Mouse (Mus musculus) midbrain, embryonic 16.5 days (tissue): Measurements from ENCODE around the gene Tbc1d24. TPM values are rescaled to one million over a fixed set of nuclear protein-coding genes. Genes with fewer than 3 reads are reported as not detected.
A peak's percentile ranks its signal among the peaks of the same experiment; 100 is the strongest.

Experiments used
- ATAC-seq: fragments of 200-750 bp; cut with Nextera tagmentation; 2 replicates; pipeline ENCODE4 v1.8.0; 2017; ENCODE audit warnings: moderate TSS enrichment
- H3K27ac ChIP-seq: fragments of 300-500 bp; sonication (generic); 2 replicates; pipeline ENCODE4 v1.5.1; 2014; ENCODE audit warnings: mild to moderate bottlenecking, low read length, mixed read lengths
- H3K27me3 ChIP-seq: fragments of 300-500 bp; sonication (generic); 2 replicates; pipeline ENCODE4 v1.6.1; 2014; ENCODE audit warnings: low read depth, low read length, mixed read lengths; ENCODE audit not compliant: control insufficient read depth, insufficient read depth
- H3K36me3 ChIP-seq: fragments of 300-500 bp; sonication (generic); 2 replicates; pipeline ENCODE4 v1.6.1; 2014; ENCODE audit warnings: mild to moderate bottlenecking, low read length, moderate library complexity, mixed read lengths; ENCODE audit not compliant: control insufficient read depth, insufficient read depth
- H3K4me1 ChIP-seq: fragments of 300-500 bp; sonication (generic); 2 replicates; pipeline ENCODE4 v1.6.1; 2014; ENCODE audit warnings: mild to moderate bottlenecking, low read length, mixed read lengths; ENCODE audit not compliant: control insufficient read depth, insufficient read depth
- H3K4me2 ChIP-seq: fragments of 300-500 bp; sonication (generic); 2 replicates; pipeline ENCODE4 v1.6.1; 2014; ENCODE audit warnings: mild to moderate bottlenecking, low read length, mixed read lengths
- H3K4me3 ChIP-seq: fragments of 300-500 bp; sonication (generic); 2 replicates; pipeline ENCODE4 v1.5.1; 2014; ENCODE audit warnings: low read depth, mild to moderate bottlenecking, low read length, moderate library complexity, mixed read lengths
- H3K9ac ChIP-seq: fragments of 300-500 bp; sonication (generic); 2 replicates; pipeline ENCODE4 v1.6.1; 2014; ENCODE audit warnings: low read depth, low read length, mixed read lengths
- H3K9me3 ChIP-seq: fragments of 300-500 bp; sonication (generic); replicated peaks from 2 replicates; pipeline ENCODE4 v1.6.1; 2014; ENCODE audit warnings: mild to moderate bottlenecking, low read length, mixed read lengths; ENCODE audit not compliant: control insufficient read depth, poor library complexity, severe bottlenecking
- WGBS: fragments of 180-500 bp; shearing (Covaris S2); extraction: QIAGEN DNeasy Blood & Tissue Kit; methylation state at CpG from one replicate; pipeline ENCODE4 v1.1.7; 2014; 5-methylcytosine and 5-hydroxymethylcytosine counted together
- polyA plus RNA-seq: library from polyadenylated mRNA; unstranded; fragments of >200 nt; fragmentation: Nextera tagmentation; extraction: Ambion mirVana; gene quantifications from 2 replicates; pipeline ENCODE4 v1.2.1, GENCODE M21; 2015

The Tbc1d24 gene
- polyA plus RNA-seq, 1 experiment from 2014 or later: 30.6 TPM

DNA sequence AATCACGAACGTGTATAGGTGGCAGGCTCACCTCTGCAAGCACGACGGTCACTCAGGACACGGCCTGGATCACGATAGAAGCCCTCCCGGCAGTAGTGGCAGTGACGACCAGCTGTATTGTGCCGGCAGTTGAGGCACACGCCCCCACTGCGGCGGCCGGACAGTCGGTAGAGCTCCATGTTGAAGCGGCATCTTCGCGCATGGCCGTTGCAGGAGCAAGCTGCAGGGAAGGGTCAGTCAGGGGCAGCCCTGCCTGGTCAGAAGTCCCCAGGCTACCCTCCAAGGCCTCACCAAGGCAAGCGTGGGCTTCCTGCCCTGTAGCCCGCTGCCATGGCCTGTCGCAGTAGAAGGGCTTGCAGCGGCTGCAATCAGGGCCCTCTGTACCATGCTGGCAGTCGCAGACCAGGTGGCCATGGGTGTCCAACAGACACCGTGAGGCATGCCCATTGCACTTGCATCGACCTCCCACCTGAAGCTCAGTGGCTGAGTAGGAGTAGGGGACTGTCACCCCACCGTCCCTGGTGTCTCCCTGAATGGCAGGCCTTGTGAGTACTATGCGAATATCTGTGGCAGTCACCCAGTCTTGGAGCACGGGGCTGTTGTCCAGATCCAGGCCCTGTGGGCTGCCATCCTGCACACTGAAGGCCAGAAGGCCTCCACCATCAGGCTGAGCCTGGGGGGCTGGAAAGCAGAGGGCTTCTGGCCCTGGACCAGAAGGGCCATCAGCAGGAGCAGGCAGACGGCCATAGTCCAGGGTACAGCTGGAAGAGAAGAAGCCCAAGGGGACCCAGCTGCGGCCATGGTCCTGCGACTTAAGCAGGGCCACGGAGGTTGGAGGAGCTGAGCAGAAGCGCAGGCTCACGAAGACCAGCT, 2.6 kb upstream of the Tbc1d24 start:
- peaks cover 69% of the 10 kb centered on the region for H3K4me1 ChIP-seq
- peak overlapping the region; percentile 51 for H3K4me3 ChIP-seq
- no peak for ATAC-seq
- H3K9ac ChIP-seq: peak overlapping the region; percentile 84
- H3K27ac ChIP-seq: 0 out of 2 replicates have a peak overlapping the region, but pooled peaks have one; percentile 69
- 62% methylated on average over 34 of the region's 34 CpGs for WGBS
- H3K27me3 ChIP-seq: no peaks in the 10 kb centered on the region; the same call in 1 of the 2 replicates
- H3K4me2 ChIP-seq: peak overlapping the region; percentile 95
- H3K9me3 ChIP-seq: no peaks in the 10 kb centered on the region
- H3K36me3 ChIP-seq: no peaks in the 10 kb centered on the region

DNA sequence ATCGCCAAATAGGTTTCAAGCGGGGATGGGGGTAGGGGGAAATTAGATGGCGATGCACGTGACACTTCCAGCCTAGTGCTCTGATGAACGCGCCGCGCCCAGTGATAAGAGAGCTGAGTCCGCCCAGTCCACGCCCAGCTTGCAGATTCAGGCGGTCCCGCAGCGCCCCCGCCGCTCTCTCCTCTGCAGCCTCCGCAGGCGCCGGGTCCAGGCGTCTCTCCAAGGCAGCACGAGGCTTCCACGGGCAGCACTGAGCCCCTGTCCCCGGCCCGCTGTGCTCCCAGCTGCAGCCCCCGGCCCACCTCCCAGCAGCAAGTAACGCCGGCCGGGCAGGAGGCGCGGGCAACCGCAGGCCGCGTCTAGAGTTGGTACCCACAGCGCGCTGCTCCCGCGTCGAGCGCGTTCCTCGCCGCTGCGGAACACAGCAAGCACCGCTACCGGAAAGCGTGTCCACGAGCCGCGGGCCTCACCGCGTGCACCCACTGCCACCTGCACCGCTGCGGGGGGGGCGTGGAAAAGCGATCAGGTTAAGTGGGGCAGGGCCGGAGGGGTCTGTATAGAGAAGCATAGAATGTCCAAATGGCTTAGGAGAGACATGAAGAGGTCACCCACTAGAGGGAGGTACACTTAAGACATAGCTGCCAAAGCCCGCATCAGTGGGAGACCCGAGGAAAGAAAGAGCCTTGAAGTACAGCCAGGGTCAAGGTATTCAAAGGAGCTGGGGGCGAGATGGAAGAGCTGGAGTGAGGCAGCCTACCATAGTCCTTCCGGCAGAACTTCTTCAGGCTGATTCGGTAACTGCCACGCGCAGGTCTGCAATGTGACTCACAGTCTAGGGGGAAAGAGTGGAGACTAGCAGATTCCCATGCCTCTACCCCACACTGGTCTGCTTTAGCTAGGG, 1.3 kb upstream of the Tbc1d24 start:
- ATAC-seq: peak; percentile 16

DNA sequence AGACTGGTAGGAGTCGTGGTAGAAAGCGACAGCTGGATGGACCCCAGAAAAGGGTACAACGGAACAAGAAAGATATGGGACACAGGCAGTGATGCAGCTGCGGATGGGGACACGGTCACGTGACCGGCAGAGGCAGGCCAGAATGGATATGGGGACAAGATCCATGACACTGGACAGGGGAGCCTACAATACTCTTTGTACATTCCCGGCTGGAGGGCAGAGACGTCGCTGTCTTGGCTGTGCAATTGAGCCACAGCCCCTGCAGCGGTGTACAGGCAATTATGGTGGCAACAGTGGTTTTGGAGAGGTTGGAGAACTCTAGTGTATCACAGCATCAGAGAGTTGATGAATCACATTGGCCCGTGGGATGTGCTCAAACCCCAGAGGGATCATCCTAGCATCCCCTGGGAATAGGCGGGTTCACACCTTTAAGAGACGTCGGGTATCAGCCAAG, 573 bp upstream of the Tbc1d24 start:
- 5% methylated on average over 15 of the region's 15 CpGs for WGBS
- H3K4me3 ChIP-seq: peak overlapping the region; percentile 79
- peak; percentile 41 for ATAC-seq
- peak overlapping the region; percentile 86 for H3K27ac ChIP-seq
- H3K9me3 ChIP-seq: no peaks in the 10 kb centered on the region
- peak overlapping the region; percentile 95 for H3K4me2 ChIP-seq
- peaks cover 62% of the 10 kb centered on the region for H3K4me1 ChIP-seq
- no peaks in the 10 kb centered on the region for H3K36me3 ChIP-seq
- peak overlapping the region; percentile 93 for H3K9ac ChIP-seq
- no peaks in the 10 kb centered on the region; the same call in 1 of the 2 replicates for H3K27me3 ChIP-seq

More for the DNA sequence above, 1.3 kb upstream of the Tbc1d24 start:
- peaks cover 69% of the 10 kb centered on the region for H3K4me1 ChIP-seq
- peak overlapping the region; percentile 79 for H3K4me3 ChIP-seq
- 6% methylated on average over 62 of the region's 62 CpGs for WGBS
- no peaks in the 10 kb centered on the region for H3K9me3 ChIP-seq
- H3K4me2 ChIP-seq: peak overlapping the region; percentile 95
- H3K9ac ChIP-seq: peak overlapping the region; percentile 79
- H3K27ac ChIP-seq: peak overlapping the region; percentile 86
- H3K27me3 ChIP-seq: no peaks in the 10 kb centered on the region; the same call in 1 of the 2 replicates
- no peaks in the 10 kb centered on the region for H3K36me3 ChIP-seq

DNA sequence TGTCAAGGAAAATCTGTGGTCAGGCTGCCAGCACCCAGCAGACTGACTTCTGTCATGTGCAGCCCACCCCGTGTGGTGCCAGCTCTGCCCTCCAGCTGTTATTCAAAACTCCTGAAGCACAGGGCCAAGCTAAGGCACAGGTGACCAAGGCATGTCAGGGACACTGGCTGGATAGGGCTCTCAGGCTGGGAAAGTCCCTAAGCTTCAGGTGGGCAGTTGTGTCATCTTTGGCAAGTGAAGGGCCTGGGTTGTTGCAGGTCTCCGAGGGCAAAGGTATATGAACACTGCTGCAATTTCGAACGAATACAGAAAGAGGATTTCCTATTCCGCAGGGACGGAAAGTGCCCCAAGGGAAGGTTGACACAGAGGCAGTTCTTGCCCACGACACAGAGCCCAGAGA, 516 bp downstream of the Tbc1d24 start:
- H3K9me3 ChIP-seq: no peaks in the 10 kb centered on the region
- ATAC-seq: 0 out of 2 replicates have a peak, but pooled peaks have one; percentile 1
- H3K27ac ChIP-seq: peak overlapping the region; percentile 86
- peak overlapping the region; percentile 95 for H3K4me2 ChIP-seq
- WGBS: 12% methylated on average over 7 of the region's 7 CpGs
- no peaks in the 10 kb centered on the region for H3K36me3 ChIP-seq
- peak overlapping the region; percentile 79 for H3K4me3 ChIP-seq
- no peaks in the 10 kb centered on the region; the same call in 1 of the 2 replicates for H3K27me3 ChIP-seq
- peaks cover 59% of the 10 kb centered on the region for H3K4me1 ChIP-seq
- H3K9ac ChIP-seq: peak overlapping the region; percentile 93

DNA sequence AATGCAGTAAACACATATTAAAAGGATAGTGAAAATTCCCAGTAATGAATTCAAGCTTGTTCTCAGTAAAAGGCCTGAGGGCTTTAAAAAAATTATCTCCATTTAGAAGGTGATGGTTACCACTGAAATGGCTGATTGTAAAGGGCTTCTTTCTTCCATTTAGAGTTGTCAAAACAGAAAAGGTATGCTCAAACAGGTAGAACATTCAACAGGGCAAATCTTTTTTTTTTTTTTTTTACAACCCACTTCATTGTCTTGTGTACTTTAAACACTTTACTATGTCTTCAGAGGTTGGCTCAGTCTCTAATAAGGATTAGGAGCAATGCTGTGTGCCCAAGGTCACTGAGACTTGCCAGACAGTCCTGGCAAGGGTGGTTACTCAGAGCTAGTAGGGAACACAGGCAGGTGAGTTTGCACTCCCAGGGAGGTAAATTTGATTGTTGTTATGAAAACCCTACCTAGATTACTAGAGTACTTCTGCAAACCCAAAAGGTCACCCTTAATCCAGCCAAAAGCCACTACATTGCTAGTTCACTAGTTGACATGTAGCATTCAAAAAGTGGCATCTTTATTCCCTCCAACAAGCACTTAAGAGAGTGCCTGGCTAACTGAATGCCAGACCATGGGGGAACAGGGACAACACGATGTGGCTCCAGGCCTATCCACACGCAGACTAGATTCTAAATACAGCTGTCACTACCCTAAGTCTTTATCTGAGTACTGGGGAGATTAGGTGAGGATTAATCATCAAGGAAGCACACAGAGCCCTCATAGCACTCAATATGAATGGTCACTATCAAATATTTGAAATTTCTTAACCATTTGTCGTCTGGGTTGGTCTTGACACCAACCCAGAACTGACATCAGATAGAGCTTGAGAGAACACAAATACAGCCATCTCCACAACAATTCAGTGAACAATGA, 1.5 kb downstream of the Tbc1d24 start:
- peak overlapping the region; percentile 79 for H3K4me3 ChIP-seq
- H3K27me3 ChIP-seq: no peaks in the 10 kb centered on the region; the same call in 1 of the 2 replicates
- H3K36me3 ChIP-seq: no peaks in the 10 kb centered on the region
- peak overlapping the region; percentile 93 for H3K9ac ChIP-seq
- peak overlapping the region; percentile 95 for H3K4me2 ChIP-seq
- 64% methylated on average over 3 of the region's 3 CpGs for WGBS
- peaks cover 52% of the 10 kb centered on the region for H3K4me1 ChIP-seq
- no peaks in the 10 kb centered on the region for H3K9me3 ChIP-seq
- no peak for ATAC-seq
- H3K27ac ChIP-seq: no peak overlapping the region

DNA sequence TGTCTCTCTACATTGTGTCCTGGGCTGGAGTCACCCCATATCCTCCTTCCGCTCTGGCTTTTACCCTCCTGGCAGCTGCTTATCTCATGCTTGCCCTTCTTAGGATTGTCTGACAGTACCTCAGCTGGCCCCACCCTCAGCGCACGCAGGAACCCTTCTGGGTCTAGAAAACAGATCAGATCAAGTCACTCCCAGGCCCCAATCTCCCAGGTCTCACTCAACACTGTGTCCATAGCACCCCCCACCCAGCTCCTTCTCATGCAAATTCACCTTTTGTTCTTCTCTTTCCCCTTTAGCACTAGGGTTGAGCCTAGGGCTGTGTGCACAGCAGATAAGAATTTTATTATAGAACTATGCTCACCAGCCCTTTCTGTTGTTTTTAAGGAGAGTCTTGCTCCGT, 2.3 kb downstream of the Tbc1d24 start:
- peak overlapping the region; percentile 35; the same call in 1 of the 2 replicates for H3K9ac ChIP-seq
- no peaks in the 10 kb centered on the region for H3K36me3 ChIP-seq
- no peaks in the 10 kb centered on the region; the same call in 1 of the 2 replicates for H3K27me3 ChIP-seq
- 30% methylated on average over 4 of the region's 4 CpGs for WGBS
- H3K27ac ChIP-seq: no peak overlapping the region
- no peak for ATAC-seq
- H3K9me3 ChIP-seq: no peaks in the 10 kb centered on the region
- H3K4me3 ChIP-seq: no peak overlapping the region
- H3K4me2 ChIP-seq: peak overlapping the region; percentile 95
- H3K4me1 ChIP-seq: peaks cover 44% of the 10 kb centered on the region

DNA sequence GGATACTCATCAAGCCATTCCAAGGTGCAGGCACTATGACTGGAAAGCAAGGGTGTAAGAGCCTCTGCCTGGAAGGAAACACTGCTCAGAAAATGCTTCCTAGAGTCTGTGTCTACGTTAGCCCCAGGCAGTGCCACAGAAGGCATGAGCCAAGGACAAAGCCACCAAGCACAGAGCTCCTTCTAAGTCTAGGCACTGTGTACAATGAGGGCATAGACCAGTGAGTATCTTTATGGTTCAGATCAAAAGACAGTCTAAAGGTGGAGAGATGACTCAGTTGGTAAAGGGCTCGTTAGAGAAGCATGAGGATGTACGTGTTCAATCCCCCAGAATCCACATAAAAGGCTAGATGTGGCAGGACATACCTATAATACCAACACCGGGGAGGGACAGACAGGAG, 4.3 kb downstream of the Tbc1d24 start:
- Histone ChIP-seq H3K27me3 (no peaks in the 10 kb centered on the region), H3K9ac (no peak overlapping the region), H3K4me2 (no peak overlapping the region), H3K4me3 (no peak overlapping the region), H3K27ac (no peak overlapping the region), H3K4me1 (peaks cover 26% of the 10 kb centered on the region), H3K36me3 (no peaks in the 10 kb centered on the region), H3K9me3 (no peaks in the 10 kb centered on the region)
- no peak for ATAC-seq
- 76% methylated on average over 4 of the region's 4 CpGs for WGBS

DNA sequence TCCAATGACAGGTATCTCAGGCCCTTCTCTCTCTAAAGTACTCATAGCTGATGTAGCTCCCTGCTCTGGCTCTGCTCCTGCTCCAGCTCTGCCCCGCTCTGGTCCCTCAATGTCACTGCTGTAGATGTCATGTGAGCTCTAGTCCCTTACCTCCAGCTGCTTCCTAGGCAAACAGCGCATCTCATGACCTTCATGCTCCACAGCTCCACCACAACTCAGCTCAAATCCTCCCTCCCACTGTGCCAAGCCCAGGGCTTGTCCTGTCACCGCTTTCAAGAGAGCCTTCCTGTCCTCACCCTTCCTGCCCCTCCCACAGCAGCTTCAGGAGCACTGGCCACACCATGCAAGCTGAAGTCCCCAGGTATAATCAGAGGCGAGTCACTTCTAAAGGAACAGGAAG, 5.6 kb downstream of the Tbc1d24 start:
- Histone ChIP-seq H3K27me3 (no peaks in the 10 kb centered on the region), H3K27ac (no peak overlapping the region)
- WGBS: 76% methylated on average over 4 of the region's 4 CpGs

More for the DNA sequence above, 5.6 kb downstream of the Tbc1d24 start:
- no peak overlapping the region for H3K4me3 ChIP-seq
- no peaks in the 10 kb centered on the region for H3K9me3 ChIP-seq
- ATAC-seq: no peak
- H3K4me2 ChIP-seq: no peak overlapping the region
- H3K36me3 ChIP-seq: no peaks in the 10 kb centered on the region
- peaks cover 21% of the 10 kb centered on the region for H3K4me1 ChIP-seq
- H3K9ac ChIP-seq: no peak overlapping the region
